Mouse (Mus musculus) thymus, adult 2 months (tissue): ENCODE results near the gene Htt. TPM values are rescaled to one million over a fixed set of nuclear protein-coding genes. Genes with fewer than 3 reads are reported as not detected.
"Not testable (repeated sequence)": the region's sequence is repeated elsewhere in the genome, so short reads cannot be mapped to it uniquely, and the experiment has no call there.

Experiments
- DNase-seq: peaks from one replicate; pipeline ENCODE4 v3.0.0; 2021
- H3K27ac ChIP-seq: fragments of 200-500 bp; 2 replicates; pipeline ENCODE4 v1.5.1; 2012; ENCODE audit warnings: low read length, control low read depth; ENCODE audit not compliant: control insufficient read depth, insufficient read depth
- H3K27me3 ChIP-seq: fragments of 200-500 bp; 2 replicates; pipeline ENCODE4 v1.6.1; 2012; ENCODE audit warnings: mild to moderate bottlenecking, low read length, moderate library complexity, mixed read lengths; ENCODE audit not compliant: control insufficient read depth, insufficient read depth
- H3K36me3 ChIP-seq: fragments of 200-500 bp; 2 replicates; pipeline ENCODE4 v1.6.1; 2012; ENCODE audit warnings: mild to moderate bottlenecking, low read length, moderate library complexity; ENCODE audit not compliant: control insufficient read depth, insufficient read depth
- H3K4me1 ChIP-seq: fragments of 200-500 bp; replicated peaks from 2 replicates; pipeline ENCODE4 v1.6.1; 2012; ENCODE audit warnings: low read length; ENCODE audit not compliant: control insufficient read depth, insufficient read depth
- H3K4me3 ChIP-seq: fragments of 200-500 bp; 2 replicates; pipeline ENCODE4 v1.5.1; 2012; ENCODE audit warnings: mild to moderate bottlenecking, low read length, control low read depth, moderate library complexity; ENCODE audit not compliant: control insufficient read depth, insufficient read depth
- CTCF ChIP-seq: fragments of 200-500 bp; IDR thresholded peaks from 2 replicates; pipeline ENCODE4 v1.5.1; 2012; ENCODE audit warnings: mild to moderate bottlenecking, control low read depth, low read length, moderate library complexity, borderline replicate concordance; ENCODE audit not compliant: control insufficient read depth, poor library complexity, insufficient read depth; ENCODE audit errors: extremely low read depth
- POLR2A ChIP-seq: fragments of 200-500 bp; IDR thresholded peaks from 2 replicates; pipeline ENCODE4 v1.6.1; 2012; ENCODE audit warnings: mild to moderate bottlenecking, low read length, control low read depth, moderate library complexity; ENCODE audit not compliant: control insufficient read depth, poor library complexity, insufficient read depth; ENCODE audit errors: extremely low read depth
- WGBS: fragments of 180-500 bp; shearing (Covaris S2); methylation state at CpG from one replicate; pipeline ENCODE4 v1.1.7; 2018; 5-methylcytosine and 5-hydroxymethylcytosine counted together
- polyA plus RNA-seq: library from polyadenylated mRNA; depleted of rRNA; stranded (reverse); fragments of >200 nt; gene quantifications from 2 replicates; pipeline ENCODE4 v1.2.3, GENCODE M21; 2012; rRNA removed

Htt gene
- polyA plus RNA-seq: 26.0 and 28.3 TPM in 2 replicates

GRCm38 (mm10) chr5:34761509-34761908 lies at the start of gene Htt:
Gene Htt, plus strand, starts transcription at chr5:34761740.
- Histone ChIP-seq H3K4me3 (peak within 1 kb of the TSS; percentile 68), H3K4me1 (peaks cover 11% of the 10 kb centered on the region), H3K27ac (no peak within 1 kb of the TSS), H3K36me3 (no peaks in the 10 kb centered on the region), H3K27me3 (no peaks in the 10 kb centered on the region)
- TF ChIP-seq POLR2A (peak; percentile 55), CTCF (peak; percentile 49; the same call in 1 of the 2 replicates)
- DNase-seq: peak; percentile 97
- under 1% methylated on average over 35 of the region's 35 CpGs for WGBS

- not testable (repeated sequence) for H3K36me3 ChIP-seq, H3K4me3 ChIP-seq, H3K27ac ChIP-seq, DNase-seq, H3K27me3 ChIP-seq, H3K4me1 ChIP-seq
- 91% methylated on average over 3 of the region's 3 CpGs for WGBS
These were observed 47.2 kb upstream of the Htt start for GRCm38 (mm10) chr5:34714371-34714770.

GRCm38 (mm10) chr5:34714816-34715215 lies 46.7 kb upstream of the Htt start:
- TF ChIP-seq POLR2A (no peak), CTCF (no peak)
- 91% methylated on average over 5 of the region's 5 CpGs for WGBS
- Histone ChIP-seq H3K27me3 (no peaks in the 10 kb centered on the region), H3K4me3 (no peak overlapping the region), H3K36me3 (no peaks in the 10 kb centered on the region), H3K27ac (no peak overlapping the region), H3K4me1 (no peaks in the 10 kb centered on the region)
- no peak for DNase-seq

GRCm38 (mm10) chr5:34729141-34729540 lies 32.4 kb upstream of the Htt start:
- no peak for TF ChIP-seq POLR2A
- no peak for TF ChIP-seq CTCF
- DNase-seq: no peak
- Histone ChIP-seq H3K27me3 (no peaks in the 10 kb centered on the region), H3K27ac (no peak overlapping the region), H3K36me3 (no peaks in the 10 kb centered on the region), H3K4me3 (no peak overlapping the region), H3K4me1 (no peaks in the 10 kb centered on the region)

- H3K4me1 ChIP-seq: no peaks in the 10 kb centered on the region
- TF ChIP-seq CTCF (no peak), POLR2A (no peak)
- no peak overlapping the region for H3K4me3 ChIP-seq
- DNase-seq: no peak
- H3K27me3 ChIP-seq: no peaks in the 10 kb centered on the region
- WGBS: 88% methylated on average over 1 of the region's 1 CpGs
- no peaks in the 10 kb centered on the region for H3K36me3 ChIP-seq
- H3K27ac ChIP-seq: no peak overlapping the region
These were observed 31.3 kb upstream of the Htt start for GRCm38 (mm10) chr5:34730255-34730654.

- no peak for DNase-seq
- TF ChIP-seq POLR2A (no peak), CTCF (no peak)
- WGBS: 64% methylated on average over 3 of the region's 3 CpGs
- H3K4me3 ChIP-seq: no peak overlapping the region
- no peaks in the 10 kb centered on the region for H3K27me3 ChIP-seq
- no peaks in the 10 kb centered on the region for H3K36me3 ChIP-seq
- H3K27ac ChIP-seq: no peak overlapping the region
- no peaks in the 10 kb centered on the region for H3K4me1 ChIP-seq
These were observed 10.1 kb upstream of the Htt start for GRCm38 (mm10) chr5:34751477-34751876.

- Histone ChIP-seq H3K36me3 (no peaks in the 10 kb centered on the region), H3K4me3 (no peak overlapping the region), H3K4me1 (peaks cover 11% of the 10 kb centered on the region), H3K27me3 (no peaks in the 10 kb centered on the region), H3K27ac (no peak overlapping the region)
- no peak for TF ChIP-seq POLR2A
- no peak for TF ChIP-seq CTCF
- DNase-seq: no peak
- 96% methylated on average over 1 of the region's 1 CpGs for WGBS
These were observed 2.8 kb upstream of the Htt start for GRCm38 (mm10) chr5:34758762-34759161.
